Mouse (Mus musculus) liver, embryonic 14.5 days (tissue): Measurements from ENCODE around the gene Ecpas.

Experiments
- CTCF ChIP-seq: IDR thresholded peaks from 2 replicates; pipeline ENCODE4 v1.5.1; 2016; ENCODE audit warnings: antibody characterized with exemption, low read depth, control low read depth
- EP300 ChIP-seq: IDR thresholded peaks from 2 replicates; pipeline ENCODE4 v1.6.1; 2016; ENCODE audit warnings: antibody characterized with exemption, low read depth

DNA sequence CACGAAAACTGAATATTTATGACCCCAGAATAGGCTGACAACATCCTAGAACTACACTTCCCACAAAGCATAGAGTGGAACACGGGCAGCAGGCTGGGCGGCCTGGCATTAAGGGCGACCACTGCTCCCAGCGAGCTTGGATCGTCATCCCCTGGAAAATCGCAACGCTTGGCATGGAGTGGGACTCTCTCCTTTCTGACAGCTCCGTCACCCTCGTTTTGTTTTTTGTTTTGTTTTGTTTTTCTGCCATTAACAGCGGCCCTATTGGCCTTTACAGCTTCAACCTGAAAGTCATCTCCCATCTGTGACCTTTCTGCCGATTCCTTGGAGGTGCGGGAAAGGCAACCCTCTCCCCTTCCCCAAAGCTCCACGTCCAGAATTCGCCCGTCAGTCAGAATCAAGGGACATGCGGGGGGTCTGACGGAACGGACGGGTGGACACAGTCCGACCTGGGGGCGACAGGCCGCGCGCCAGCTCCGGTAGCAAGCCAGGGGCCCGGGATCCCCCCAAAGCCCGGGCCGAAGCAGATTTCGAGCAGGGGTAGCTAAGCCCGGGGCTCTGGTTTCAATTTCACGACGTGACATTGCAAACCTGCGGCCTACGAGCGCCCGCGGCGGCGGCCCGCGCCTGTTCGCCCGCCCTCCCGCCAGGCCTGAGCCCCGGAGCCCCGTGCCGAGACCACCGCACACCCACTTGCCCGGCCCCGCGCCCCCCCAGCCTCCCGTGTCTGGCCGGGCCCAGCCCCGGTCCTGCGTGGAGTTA, 1.3 kb downstream of the Ecpas start:
- no peak for TF ChIP-seq CTCF
- no peak for TF ChIP-seq EP300
